Mouse (Mus musculus): ENCODE measurements around the gene Myom1. TPM values are rescaled to one million over a fixed set of nuclear protein-coding genes. Genes with fewer than 3 reads are reported as not detected.

The Myom1 gene
- polyA plus RNA-seq, 1 experiment from 2014 or later, result 4.7 TPM

DNA sequence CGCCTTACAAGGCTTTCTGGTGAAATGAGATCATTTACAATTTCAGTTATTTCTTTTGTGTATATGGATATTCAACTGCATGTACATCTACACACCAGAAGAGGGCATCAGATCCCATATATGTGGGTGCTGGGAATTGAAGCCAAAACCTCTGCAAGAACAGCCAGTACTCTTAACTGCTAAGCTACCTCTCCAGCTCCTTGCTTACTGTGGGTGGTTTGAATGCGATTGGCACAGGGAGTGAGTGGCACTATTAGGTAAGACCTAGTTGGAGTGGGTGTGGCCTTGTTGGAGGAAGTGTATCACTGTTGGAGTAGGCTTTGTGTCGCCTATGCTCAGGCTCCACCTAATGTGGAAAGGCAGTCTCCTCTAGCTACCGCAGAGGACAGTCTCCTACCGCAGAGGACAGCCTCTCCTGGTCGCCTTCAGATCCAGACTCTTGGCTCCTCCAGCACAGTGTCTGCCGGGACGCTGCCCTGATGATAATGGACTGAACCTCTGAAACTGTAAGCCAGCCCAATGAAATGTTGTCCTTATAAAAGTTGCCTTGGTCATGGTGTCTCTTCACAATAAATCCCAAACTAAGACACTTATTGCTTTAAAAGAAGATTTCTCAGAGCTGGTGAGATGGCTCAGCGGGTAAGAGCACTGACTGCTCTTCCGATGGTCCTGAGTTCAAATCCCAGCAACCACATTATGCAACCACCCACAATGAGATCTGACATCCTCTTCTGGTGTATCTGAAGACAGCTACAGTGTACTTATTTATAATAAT lies 1.9 kb downstream of the Myom1 start:
- no peak overlapping the region for H3K27ac ChIP-seq (ENCODE audit: low read depth, low read length)
- no peak overlapping the region for H3K4me2 ChIP-seq (ENCODE audit: low read depth)
- DNase-seq (ENCODE audit: low spot score), result no peak
- H3K4me3 ChIP-seq (ENCODE audit: low read depth, low read length), result no peak overlapping the region
- no peak for ATAC-seq (ENCODE audit: insufficient read depth, low FRiP score, low TSS enrichment)
- H3K9ac ChIP-seq (ENCODE audit: low read length), result no peak overlapping the region
- H3K36me3 ChIP-seq (ENCODE audit: control insufficient read depth, insufficient read depth, low read length), result no peaks in the 10 kb centered on the region
- H3K9me3 ChIP-seq (ENCODE audit: control insufficient read depth, low read length), result no peaks in the 10 kb centered on the region
- WGBS, result 93% methylated on average over 10 of the region's 10 CpGs
- H3K27me3 ChIP-seq (ENCODE audit: control insufficient read depth, insufficient read depth, low read length), result no peaks in the 10 kb centered on the region
- peaks cover 4% of the 10 kb centered on the region; the same call in 1 of the 2 replicates for H3K4me1 ChIP-seq (ENCODE audit: control insufficient read depth, insufficient read depth, low read length)

DNA sequence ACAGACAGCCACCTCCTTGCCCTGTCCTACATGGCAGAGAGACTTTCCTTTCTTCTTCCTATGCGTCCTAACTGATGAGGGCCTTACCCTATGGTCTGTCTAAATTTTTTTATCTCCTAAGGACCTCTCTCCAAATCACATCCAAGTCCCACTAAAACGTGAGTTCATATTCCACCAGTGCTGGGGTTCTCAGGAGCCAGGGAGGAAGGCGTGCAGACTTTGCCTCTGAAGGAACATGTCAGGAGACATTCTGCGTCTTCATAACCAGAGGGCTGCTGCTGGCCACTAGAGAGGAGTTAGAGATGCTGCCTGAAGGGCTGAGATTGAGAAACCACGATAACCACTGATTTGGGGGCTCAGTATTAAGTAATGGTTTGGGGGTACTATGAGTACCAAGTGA lies 4.5 kb downstream of the Myom1 start:
- Histone ChIP-seq H3K27ac (ENCODE audit: low read depth, low read length) (no peak overlapping the region), H3K36me3 (ENCODE audit: control insufficient read depth, insufficient read depth, low read length) (no peaks in the 10 kb centered on the region), H3K27me3 (ENCODE audit: control insufficient read depth, insufficient read depth, low read length) (no peaks in the 10 kb centered on the region), H3K9me3 (ENCODE audit: control insufficient read depth, low read length) (no peaks in the 10 kb centered on the region), H3K4me2 (ENCODE audit: low read depth) (no peak overlapping the region), H3K4me1 (ENCODE audit: control insufficient read depth, insufficient read depth, low read length) (no peaks in the 10 kb centered on the region), H3K4me3 (ENCODE audit: low read depth, low read length) (no peak overlapping the region), H3K9ac (ENCODE audit: low read length) (no peak overlapping the region)
- ATAC-seq (ENCODE audit: insufficient read depth, low FRiP score, low TSS enrichment) (no peak), DNase-seq (ENCODE audit: low spot score) (no peak)
- 87% methylated on average over 5 of the region's 5 CpGs for WGBS

DNA sequence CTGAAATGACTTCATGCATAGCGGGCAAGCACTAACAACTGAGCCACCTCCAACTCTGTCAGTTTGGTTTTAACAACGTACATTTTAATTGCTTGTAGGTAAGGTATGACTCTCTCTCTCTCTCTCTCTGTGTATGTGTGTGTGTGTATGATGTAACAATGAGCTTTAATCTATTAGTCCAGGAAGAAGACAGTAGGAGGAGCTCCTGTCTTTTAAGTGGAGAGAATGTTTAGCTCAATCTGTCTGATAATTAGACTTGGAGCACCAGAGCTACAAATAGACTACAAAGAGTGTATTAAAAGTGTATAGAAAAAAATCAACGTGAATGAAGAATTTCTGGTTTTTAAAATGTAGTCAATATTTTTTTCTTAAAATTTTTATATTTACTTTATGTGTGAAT lies 6.2 kb downstream of the Myom1 start:
- H3K27me3 ChIP-seq (ENCODE audit: control insufficient read depth, insufficient read depth, low read length), result no peaks in the 10 kb centered on the region
- H3K4me2 ChIP-seq (ENCODE audit: low read depth), result no peak overlapping the region
- no peak overlapping the region for H3K9ac ChIP-seq (ENCODE audit: low read length)
- no peak overlapping the region for H3K27ac ChIP-seq (ENCODE audit: low read depth, low read length)
- no peaks in the 10 kb centered on the region for H3K9me3 ChIP-seq (ENCODE audit: control insufficient read depth, low read length)
- no peak for DNase-seq (ENCODE audit: low spot score)
- no peak overlapping the region for H3K4me3 ChIP-seq (ENCODE audit: low read depth, low read length)
- H3K36me3 ChIP-seq (ENCODE audit: control insufficient read depth, insufficient read depth, low read length), result no peaks in the 10 kb centered on the region
- H3K4me1 ChIP-seq (ENCODE audit: control insufficient read depth, insufficient read depth, low read length), result no peaks in the 10 kb centered on the region
- ATAC-seq (ENCODE audit: insufficient read depth, low FRiP score, low TSS enrichment), result no peak
- 79% methylated on average over 3 of the region's 3 CpGs for WGBS

DNA sequence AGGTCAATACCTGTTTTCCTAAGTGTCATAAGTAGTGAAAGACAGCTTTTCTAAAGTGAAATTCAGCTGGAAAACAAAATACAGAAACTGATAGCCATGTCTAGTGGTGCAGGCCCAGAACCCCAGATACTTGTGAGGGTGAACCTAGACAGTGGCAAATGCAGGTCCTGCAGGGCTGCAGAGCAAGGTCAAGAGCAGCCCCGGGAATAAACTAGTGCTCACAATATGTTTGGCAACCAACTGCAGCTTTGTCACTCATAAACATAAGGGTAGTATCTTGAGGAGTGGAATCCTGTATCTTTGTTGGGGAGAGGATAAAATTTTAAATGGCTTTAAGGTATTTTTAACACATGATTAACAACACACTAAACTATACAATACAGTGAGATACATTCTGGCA lies 7.3 kb downstream of the Myom1 start:
- H3K9ac ChIP-seq (ENCODE audit: low read length), result no peak overlapping the region
- ATAC-seq (ENCODE audit: insufficient read depth, low FRiP score, low TSS enrichment) (no peak), DNase-seq (ENCODE audit: low spot score) (no peak)
- H3K4me2 ChIP-seq (ENCODE audit: low read depth), result no peak overlapping the region
- no peaks in the 10 kb centered on the region for H3K4me1 ChIP-seq (ENCODE audit: control insufficient read depth, insufficient read depth, low read length)
- no peaks in the 10 kb centered on the region for H3K27me3 ChIP-seq (ENCODE audit: control insufficient read depth, insufficient read depth, low read length)
- no peaks in the 10 kb centered on the region for H3K36me3 ChIP-seq (ENCODE audit: control insufficient read depth, insufficient read depth, low read length)
- WGBS, result 90% methylated on average over 1 of the region's 1 CpGs
- no peak overlapping the region for H3K27ac ChIP-seq (ENCODE audit: low read depth, low read length)
- H3K4me3 ChIP-seq (ENCODE audit: low read depth, low read length), result no peak overlapping the region
- no peaks in the 10 kb centered on the region for H3K9me3 ChIP-seq (ENCODE audit: control insufficient read depth, low read length)

DNA sequence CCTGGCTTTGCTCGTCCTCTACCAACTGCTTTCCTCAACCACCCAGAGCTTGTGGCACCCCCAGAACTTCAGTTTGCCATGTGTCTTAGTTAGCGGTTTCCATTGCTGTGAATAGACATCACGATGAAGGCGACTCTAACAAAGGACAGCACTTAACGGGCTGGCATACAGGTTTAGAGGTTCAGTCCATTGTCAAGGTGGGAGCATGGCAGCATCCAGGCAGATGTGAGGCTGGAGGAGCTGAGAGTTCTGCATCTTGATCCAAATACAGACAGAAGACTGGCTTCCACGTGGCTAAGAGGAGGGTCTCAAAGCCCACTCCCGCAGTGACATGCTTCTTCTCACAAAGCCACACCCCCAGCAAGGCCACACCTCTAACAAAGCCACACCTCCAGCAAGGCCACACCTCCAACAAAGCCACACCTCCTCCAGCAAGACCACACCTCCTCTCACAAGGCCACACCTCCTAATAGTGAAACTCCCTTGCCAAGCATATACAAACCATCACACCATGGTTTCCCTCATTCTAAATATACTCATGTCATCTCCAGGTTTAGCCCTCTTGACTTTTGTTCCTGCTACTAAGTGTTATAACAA lies 8.3 kb downstream of the Myom1 start:
- Histone ChIP-seq H3K27ac (ENCODE audit: low read depth, low read length) (no peak overlapping the region), H3K9ac (ENCODE audit: low read length) (no peak overlapping the region), H3K9me3 (ENCODE audit: control insufficient read depth, low read length) (no peaks in the 10 kb centered on the region), H3K4me1 (ENCODE audit: control insufficient read depth, insufficient read depth, low read length) (no peaks in the 10 kb centered on the region), H3K36me3 (ENCODE audit: control insufficient read depth, insufficient read depth, low read length) (no peaks in the 10 kb centered on the region), H3K4me3 (ENCODE audit: low read depth, low read length) (no peak overlapping the region), H3K4me2 (ENCODE audit: low read depth) (no peak overlapping the region), H3K27me3 (ENCODE audit: control insufficient read depth, insufficient read depth, low read length) (no peaks in the 10 kb centered on the region)
- WGBS, result 58% methylated on average over 7 of the region's 7 CpGs
- DNase-seq (ENCODE audit: low spot score) (no peak), ATAC-seq (ENCODE audit: insufficient read depth, low FRiP score, low TSS enrichment) (no peak)

DNA sequence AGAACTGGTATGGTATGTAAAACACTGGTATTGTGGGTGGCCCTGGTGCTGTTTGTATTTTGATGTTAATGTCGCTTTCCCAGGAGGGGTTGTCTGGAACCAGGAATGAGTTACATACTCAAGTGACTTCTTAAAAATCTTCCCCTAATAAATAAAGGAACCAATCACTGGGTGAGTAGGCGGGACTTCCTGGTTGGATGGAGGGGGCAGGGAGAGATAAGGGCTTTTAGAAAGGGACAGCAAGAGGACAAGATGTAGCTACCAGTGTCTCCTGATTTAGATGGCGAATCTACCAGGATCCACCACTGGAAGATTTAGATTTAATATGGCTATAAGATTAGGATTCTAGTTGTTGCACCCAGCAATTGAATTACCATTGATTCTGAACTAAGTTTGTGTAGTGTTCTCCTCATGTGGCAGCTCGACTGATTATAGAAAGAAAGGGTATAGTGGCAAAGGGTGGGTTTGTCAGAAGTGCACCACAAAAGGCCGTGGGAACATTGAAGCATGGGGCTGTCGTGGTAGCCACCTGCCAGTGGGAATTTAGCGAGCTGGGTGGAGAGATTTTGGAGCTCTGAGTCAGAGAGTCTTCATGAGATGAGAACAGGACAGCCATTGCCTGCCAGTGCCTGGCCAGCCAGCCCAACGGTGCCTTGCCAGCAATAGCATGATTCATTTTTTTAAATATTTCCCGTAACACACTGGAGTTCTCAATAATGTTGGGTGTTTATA lies 9.7 kb downstream of the Myom1 start:
- H3K9ac ChIP-seq (ENCODE audit: low read length), result no peak overlapping the region
- no peaks in the 10 kb centered on the region for H3K36me3 ChIP-seq (ENCODE audit: control insufficient read depth, insufficient read depth, low read length)
- DNase-seq (ENCODE audit: low spot score) (no peak), ATAC-seq (ENCODE audit: insufficient read depth, low FRiP score, low TSS enrichment) (no peak)
- no peaks in the 10 kb centered on the region for H3K4me1 ChIP-seq (ENCODE audit: control insufficient read depth, insufficient read depth, low read length)
- H3K4me2 ChIP-seq (ENCODE audit: low read depth), result no peak overlapping the region
- H3K27ac ChIP-seq (ENCODE audit: low read depth, low read length), result no peak overlapping the region
- H3K27me3 ChIP-seq (ENCODE audit: control insufficient read depth, insufficient read depth, low read length), result no peaks in the 10 kb centered on the region
- WGBS, result 83% methylated on average over 9 of the region's 9 CpGs
- H3K9me3 ChIP-seq (ENCODE audit: control insufficient read depth, low read length), result no peaks in the 10 kb centered on the region
- H3K4me3 ChIP-seq (ENCODE audit: low read depth, low read length), result no peak overlapping the region

DNA sequence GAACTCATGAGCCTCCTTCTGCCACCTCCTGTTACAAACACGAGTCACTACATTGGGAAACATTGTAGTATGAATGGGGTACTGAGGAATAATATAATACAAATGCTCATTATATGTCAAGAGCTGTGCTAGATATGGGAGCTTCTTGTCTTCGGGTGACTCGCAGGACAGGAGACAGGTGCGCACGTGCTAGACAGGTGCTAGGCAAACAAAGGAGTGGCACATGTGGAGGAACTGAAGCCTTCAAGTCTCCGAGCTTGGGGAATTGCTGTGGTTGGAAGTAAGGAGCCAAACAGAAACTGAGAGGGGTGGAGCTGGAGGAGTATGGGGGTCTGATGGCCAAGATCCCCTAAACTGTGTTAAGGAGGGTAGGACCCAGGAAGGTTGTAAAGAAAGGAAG lies 10.7 kb downstream of the Myom1 start:
- H3K36me3 ChIP-seq (ENCODE audit: control insufficient read depth, insufficient read depth, low read length), result no peaks in the 10 kb centered on the region
- DNase-seq (ENCODE audit: low spot score), result no peak
- no peaks in the 10 kb centered on the region for H3K4me1 ChIP-seq (ENCODE audit: control insufficient read depth, insufficient read depth, low read length)
- no peak overlapping the region for H3K9ac ChIP-seq (ENCODE audit: low read length)
- no peaks in the 10 kb centered on the region for H3K27me3 ChIP-seq (ENCODE audit: control insufficient read depth, insufficient read depth, low read length)
- H3K4me3 ChIP-seq (ENCODE audit: low read depth, low read length), result no peak overlapping the region
- H3K4me2 ChIP-seq (ENCODE audit: low read depth), result no peak overlapping the region
- H3K9me3 ChIP-seq (ENCODE audit: control insufficient read depth, low read length), result no peaks in the 10 kb centered on the region
- WGBS, result 93% methylated on average over 6 of the region's 6 CpGs
- H3K27ac ChIP-seq (ENCODE audit: low read depth, low read length), result no peak overlapping the region
- ATAC-seq (ENCODE audit: insufficient read depth, low FRiP score, low TSS enrichment), result no peak

DNA sequence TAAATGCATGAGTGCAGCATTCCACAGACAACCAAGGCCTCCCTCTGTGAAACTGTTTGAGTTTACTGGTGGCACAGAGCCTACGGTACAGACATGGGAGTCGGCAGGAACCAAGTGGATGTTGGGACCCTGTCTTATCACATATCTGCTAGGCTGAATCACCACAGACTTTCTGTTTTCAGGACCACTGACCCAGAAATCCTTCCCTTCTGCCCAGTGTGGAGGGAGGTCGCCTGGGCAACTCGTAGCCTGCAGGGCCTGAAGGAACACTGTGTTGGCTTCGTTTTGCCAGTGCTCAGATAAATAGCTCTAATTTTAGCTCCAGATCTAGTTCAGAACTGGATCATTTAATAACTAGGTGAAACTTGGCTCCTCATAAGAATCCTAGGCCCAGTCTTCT lies 12.5 kb downstream of the Myom1 start:
- no peak overlapping the region for H3K4me2 ChIP-seq (ENCODE audit: low read depth)
- H3K4me1 ChIP-seq (ENCODE audit: control insufficient read depth, insufficient read depth, low read length), result no peaks in the 10 kb centered on the region
- H3K27ac ChIP-seq (ENCODE audit: low read depth, low read length), result no peak overlapping the region
- DNase-seq (ENCODE audit: low spot score) (no peak), ATAC-seq (ENCODE audit: insufficient read depth, low FRiP score, low TSS enrichment) (no peak)
- no peaks in the 10 kb centered on the region for H3K36me3 ChIP-seq (ENCODE audit: control insufficient read depth, insufficient read depth, low read length)
- no peak overlapping the region for H3K9ac ChIP-seq (ENCODE audit: low read length)
- H3K4me3 ChIP-seq (ENCODE audit: low read depth, low read length), result no peak overlapping the region
- H3K9me3 ChIP-seq (ENCODE audit: control insufficient read depth, low read length), result no peaks in the 10 kb centered on the region
- 65% methylated on average over 5 of the region's 5 CpGs for WGBS
- no peaks in the 10 kb centered on the region for H3K27me3 ChIP-seq (ENCODE audit: control insufficient read depth, insufficient read depth, low read length)
